Mouse (Mus musculus): ENCODE measurements at regions not wholly inside any gene's neighbourhood (a gene's known extent, or its start where the extent isn't known, plus 50 kb on each side); places are given as distances from the start of the nearest gene placed in this dataset.

- no peak for DNase-seq (ENCODE audit: low spot score)
Measured at GRCm38 (mm10) chr16:76830371-76830770, 183.1 kb upstream of the Usp25 start.

DNA sequence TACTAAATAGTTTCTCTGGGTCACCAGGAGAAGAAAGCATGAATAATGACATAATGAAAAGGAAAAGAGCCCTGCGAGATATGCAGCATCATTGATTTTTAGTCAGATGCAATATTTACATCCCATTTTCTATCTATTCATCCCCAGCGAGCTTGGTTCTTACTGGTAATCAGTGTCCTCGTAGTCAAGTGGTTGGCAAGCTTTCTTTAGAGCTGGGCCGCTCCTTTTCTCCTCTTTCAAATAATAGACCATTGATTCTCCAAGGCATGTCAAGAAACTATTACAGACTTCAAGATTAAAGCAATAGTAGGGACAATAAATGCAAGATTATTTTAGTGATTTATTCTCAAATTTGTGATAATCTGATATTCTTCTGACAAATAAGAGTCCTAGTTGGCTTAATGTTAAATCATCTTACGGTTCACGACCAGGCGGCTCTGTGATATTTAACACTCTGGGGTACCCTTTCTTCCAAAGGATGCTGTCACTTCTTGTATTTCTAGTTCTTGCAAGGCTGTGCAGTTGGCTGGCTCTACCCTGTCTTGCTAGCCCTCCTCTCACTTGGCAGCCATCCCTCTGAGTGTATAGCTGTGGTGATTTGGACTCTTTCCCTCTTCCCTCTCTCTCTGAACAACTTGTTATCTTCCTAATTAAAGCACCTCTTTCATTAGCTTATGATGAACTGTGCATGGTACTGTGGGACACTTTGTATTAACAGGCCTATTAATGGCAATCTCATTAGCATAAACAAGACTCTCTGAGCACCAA, 185.6 kb upstream of the Usp25 start:
- DNase-seq (ENCODE audit: low spot score) = no peak

- DNase-seq (ENCODE audit: low spot score) = no peak
Measured at GRCm38 (mm10) chr16:76821261-76821660, 192.2 kb upstream of the Usp25 start.

DNA sequence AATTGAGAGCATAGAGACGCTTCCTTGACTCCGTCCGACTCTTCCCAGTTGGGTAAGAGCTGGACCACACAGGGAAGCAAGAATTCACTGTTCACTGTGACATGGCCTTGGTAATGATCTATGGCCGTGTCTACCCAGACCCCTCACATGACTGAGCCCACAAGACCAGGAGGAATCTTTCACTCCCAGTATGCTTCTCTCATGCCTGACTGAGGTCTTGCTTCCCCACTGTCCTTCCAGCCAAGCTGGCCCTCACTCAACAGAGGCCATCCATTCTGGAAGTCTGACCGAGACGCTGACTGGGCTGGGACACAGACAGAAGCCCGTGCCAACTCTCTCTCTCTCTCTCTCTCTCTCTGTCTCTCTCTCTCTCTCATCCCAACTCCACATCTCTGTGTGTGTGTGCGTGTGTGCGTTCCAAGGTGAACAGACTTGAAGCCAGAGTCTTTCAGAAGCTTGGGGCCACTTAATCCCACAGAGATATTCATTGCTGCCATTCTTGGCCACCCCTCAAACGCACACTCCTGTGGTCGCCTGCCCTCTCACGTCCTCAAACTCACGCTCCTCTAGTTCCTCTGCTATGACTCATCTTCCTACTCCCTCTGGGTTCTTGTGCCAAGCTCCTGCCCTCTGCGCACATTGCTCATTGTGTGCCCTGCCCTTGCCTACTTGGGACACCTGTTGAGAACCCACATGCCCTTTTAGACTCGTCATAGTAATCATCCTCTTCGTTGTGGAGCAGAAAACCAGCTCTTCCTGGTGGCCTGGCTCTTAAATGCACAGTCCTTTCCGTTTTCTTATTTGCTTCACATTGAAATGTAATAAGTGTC, 197.2 kb upstream of the Usp25 start:
- no peak for DNase-seq (ENCODE audit: low spot score)

GRCm38 (mm10) chr16:76803725-76804124, 209.8 kb upstream of the Usp25 start:
- peak; percentile 19 for DNase-seq (ENCODE audit: low spot score)

DNA sequence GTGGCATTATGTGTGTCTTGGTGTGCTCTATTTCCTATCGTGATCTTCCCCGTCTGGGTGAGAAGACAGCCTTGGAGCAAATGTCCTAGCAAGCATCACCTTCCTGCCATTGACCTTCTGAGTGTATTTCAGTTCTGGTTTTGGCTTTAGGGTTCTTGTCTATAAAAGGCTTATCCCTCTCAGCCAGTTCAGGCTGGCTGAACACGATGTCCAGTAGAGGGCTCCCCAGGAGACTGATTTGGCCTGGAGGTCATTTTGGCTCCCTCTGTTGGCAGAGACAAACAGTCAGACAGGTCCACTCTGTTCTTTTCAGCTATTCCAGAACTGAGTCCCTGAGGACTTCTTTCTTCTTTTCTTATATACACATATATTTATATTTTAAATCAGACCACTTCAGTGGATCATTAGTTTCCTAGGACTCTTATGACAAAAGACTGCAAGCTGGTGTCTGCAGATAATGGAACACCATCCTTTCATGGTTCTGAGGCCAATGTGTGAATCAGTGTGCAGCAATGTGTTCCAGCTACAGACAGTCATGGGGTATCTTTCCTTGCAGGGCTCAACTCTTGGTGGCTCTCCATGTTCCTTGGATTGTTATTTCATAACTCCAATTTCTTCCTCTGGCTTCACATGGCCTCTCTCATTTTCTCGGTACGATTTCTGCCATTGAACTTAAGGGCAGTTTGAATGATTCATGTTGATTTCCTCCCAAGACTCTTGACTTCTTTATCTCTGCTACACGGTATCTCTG, 226.9 kb upstream of the Usp25 start:
- DNase-seq (ENCODE audit: low spot score) = peak; percentile 53

DNA sequence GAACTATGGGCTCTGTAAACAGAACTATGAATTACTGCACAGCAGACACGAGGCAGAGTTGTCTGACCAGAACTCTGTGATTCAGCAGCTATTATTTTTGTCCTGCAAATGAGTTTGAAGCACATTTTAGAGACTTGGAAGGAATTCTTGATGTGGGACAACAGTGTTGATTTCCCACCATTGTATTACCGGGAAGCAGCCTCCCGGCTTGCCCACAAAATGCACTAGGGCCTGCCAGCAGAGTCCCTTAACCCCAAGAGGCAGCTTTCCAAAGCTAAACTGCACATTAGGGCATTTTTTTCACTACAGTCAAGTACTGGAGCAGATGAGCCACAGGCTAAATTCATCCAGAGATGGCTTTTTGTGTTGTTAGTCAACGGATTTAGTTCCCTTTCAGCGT, 230.8 kb upstream of the Usp25 start:
- no peak for DNase-seq (ENCODE audit: low spot score)

DNA sequence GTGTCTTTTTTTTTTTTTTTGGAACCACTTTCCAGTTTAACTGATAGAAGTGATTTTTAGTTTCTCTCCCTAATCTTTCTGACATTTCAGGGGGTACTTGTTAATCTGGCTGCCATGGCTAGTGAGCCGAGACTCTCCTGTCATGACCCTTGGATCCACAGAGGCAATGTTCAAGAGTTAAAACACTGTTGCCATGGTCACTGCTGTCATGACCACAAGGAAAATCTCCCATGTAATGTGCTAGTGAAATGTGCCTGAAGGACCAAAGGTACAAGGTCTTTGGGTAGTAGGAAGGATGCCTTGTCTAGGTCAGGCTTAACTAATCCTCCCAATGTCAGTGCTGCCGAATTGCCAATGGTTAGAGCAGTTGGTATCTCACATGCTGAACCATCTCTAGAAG, 237.7 kb upstream of the Usp25 start:
- DNase-seq (ENCODE audit: low spot score) = no peak

DNA sequence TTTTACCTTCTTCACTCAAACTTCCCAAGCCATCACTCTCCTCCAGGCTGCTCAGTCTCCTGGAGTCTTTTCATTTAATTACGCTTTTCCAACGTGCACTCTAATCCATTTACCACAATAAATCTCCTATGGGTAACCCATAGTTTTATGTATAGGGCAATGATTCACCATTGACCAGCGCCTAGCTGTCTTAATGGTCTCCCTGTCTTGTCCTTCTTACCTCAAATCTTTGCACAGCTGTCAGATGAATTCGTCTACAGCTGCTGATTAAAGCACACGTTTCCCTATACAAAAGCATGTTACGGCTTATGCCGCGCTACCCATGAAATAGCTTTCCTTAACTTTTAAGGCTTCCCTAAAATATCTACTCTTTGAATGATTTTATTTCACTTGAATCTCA, 239.5 kb upstream of the Usp25 start:
- DNase-seq (ENCODE audit: low spot score) = no peak

DNA sequence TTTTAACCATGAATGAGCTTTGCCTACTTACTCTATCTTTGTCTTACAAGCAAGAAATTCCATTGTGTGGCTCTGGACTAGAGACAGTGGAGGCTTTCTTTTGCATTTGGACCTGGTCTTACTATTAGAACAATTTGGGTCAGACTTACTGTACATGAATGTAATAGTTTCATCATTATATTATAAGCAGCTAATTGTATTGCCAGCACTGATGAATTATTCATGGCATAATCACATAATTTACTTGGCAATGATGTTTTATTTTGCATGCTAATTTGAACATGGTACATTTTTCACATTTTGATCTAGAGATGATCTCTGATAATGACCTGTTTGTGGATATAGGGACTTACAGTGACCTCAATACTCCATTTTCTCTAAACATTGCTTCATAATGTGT, 240.0 kb upstream of the Usp25 start:
- DNase-seq (ENCODE audit: low spot score) = no peak

- peak; percentile 23 for DNase-seq (ENCODE audit: low spot score)
Measured at GRCm38 (mm10) chr16:76768607-76769006, 244.9 kb upstream of the Usp25 start.

- no peak for DNase-seq (ENCODE audit: low spot score)
Measured at GRCm38 (mm10) chr16:76766636-76767035, 246.9 kb upstream of the Usp25 start.

DNA sequence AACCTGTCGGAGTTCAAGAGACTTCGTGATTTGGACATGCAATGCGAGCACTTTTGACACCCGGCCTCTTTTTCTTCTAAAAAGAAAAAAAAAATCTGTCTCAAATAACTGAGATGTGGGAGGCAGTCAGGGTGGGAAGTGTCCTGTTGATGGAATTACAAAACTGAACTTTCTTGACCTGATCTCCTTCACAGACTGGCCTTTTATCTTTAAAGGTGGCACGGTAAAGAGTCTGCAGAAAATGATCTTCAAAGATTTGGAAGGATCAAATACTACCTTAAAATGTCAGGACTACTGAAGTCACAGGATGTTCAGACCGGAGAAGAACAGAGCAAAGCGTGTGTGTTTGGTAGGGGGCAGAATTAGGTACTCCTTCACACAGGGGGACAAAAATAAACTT, 248.0 kb upstream of the Usp25 start:
- no peak for DNase-seq (ENCODE audit: low spot score)

- no peak for DNase-seq (ENCODE audit: low spot score)
Measured at GRCm38 (mm10) chr16:76764994-76765393, 248.5 kb upstream of the Usp25 start.

GRCm38 (mm10) chr16:76762619-76763283, 250.8 kb upstream of the Usp25 start:
- DNase-seq (ENCODE audit: low spot score) = no peak

DNA sequence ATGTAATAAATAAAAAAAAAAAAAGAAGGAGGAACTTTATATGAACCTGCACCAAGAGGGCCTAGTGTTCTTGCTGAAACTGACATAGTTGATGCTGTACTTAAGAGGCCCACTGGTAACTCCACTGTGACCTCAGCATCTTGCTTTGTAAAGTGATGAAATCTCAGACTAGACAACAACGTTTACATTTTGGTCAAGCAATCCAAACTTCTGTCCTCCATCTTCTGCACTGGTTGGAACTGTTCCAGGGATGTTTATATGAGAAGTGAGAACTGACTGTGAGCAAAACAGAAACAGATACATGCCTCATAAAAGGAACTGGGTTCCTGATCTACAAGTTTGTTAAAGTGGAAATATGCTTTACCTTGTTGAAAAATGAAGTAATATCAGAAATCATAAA, 251.7 kb upstream of the Usp25 start:
- DNase-seq (ENCODE audit: low spot score) = no peak

DNA sequence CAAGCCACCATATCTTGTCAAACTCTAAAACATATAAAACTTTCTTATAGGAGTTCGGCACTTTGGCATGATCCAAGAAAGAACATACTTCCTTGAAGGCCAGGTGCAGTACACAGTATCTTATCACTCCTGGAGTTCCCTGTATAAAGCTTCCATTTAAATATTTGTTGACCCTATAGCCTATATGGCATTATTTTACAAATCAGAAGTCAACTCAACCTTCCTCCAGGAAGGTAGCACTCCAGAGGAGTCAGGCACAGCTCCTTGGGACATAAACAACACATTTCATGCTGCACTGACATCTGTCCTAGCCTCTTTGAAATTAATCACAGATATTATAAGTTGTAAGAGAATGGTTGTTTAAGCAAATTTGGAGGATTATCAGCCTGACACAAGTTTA, 252.5 kb upstream of the Usp25 start:
- no peak for DNase-seq (ENCODE audit: low spot score)

- no peak for DNase-seq (ENCODE audit: low spot score)
Measured at GRCm38 (mm10) chr16:76754871-76755270, 258.6 kb upstream of the Usp25 start.

GRCm38 (mm10) chr16:76746385-76746784, 267.1 kb upstream of the Usp25 start:
- no peak for DNase-seq (ENCODE audit: low spot score)

- DNase-seq (ENCODE audit: low spot score) = no peak
Measured at GRCm38 (mm10) chr16:76741141-76741540, 272.4 kb upstream of the Usp25 start.

DNA sequence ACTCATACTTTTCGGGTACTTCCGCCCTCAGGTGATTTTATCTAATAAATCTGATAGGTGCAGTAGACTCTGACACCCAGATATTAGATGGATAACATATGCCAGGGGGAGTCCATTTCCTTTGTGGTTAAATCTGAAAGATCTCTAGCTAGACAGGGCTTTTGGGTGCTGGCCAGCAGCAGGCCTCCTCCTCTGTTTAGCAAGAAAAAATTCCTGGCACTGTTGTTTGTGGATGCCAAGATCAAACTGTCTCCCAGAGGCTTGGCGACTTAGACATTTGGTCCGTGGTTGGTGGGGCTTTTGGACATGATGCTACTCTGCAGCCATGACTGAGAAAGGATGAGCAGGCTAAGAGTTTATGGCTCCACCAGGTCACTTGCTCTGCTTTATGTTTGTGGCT, 287.5 kb upstream of the Usp25 start:
- DNase-seq (ENCODE audit: low spot score) = no peak

DNA sequence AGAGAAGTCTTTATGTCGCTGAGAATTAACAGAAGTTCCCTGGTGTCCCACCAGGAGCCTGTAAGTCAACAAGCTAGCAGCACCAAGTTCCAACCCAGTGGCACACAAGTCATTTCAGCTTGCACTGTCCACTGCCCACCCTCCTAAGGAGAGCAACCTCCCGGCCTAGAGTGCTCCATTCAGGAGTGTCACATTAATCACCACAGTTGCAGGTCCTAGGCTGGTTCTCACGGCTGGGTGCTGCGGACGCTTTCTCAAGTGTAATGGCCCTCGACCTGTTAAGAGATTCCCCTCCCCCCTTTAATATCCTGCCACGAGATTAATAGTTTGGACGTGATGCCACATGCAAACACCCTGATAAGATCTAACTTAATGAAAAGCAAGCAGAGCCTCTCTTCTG, 288.2 kb upstream of the Usp25 start:
- no peak for DNase-seq (ENCODE audit: low spot score)

Measured in ovary, adult 18-20 months (tissue).